Mouse (Mus musculus) limb, embryonic 12.5 days (tissue): ENCODE measurements around the gene B4galt4. TPM values are rescaled to one million over a fixed set of nuclear protein-coding genes. Genes with fewer than 3 reads are reported as not detected.
"Not testable (repeated sequence)": the region's sequence is repeated elsewhere in the genome, so short reads cannot be mapped to it uniquely, and the experiment has no call there.

ENCODE experiments used
- ATAC-seq: fragments of 200-750 bp; cut with Nextera tagmentation; 2 replicates; pipeline ENCODE4 v1.8.0; 2017; ENCODE audit warnings: low read depth, moderate TSS enrichment; ENCODE audit not compliant: insufficient number of reproducible peaks, insufficient read depth, low FRiP score, low TSS enrichment
- H3K27ac ChIP-seq: fragments of 300-500 bp; sonication (generic); 2 replicates; pipeline ENCODE4 v1.5.1; 2016; ENCODE audit warnings: mild to moderate bottlenecking, moderate library complexity
- H3K27me3 ChIP-seq: fragments of 300-500 bp; sonication (generic); 2 replicates; pipeline ENCODE4 v1.6.1; 2016; ENCODE audit warnings: mild to moderate bottlenecking, moderate library complexity
- H3K36me3 ChIP-seq: fragments of 300-500 bp; sonication (generic); 2 replicates; pipeline ENCODE4 v1.6.1; 2016; ENCODE audit warnings: mild to moderate bottlenecking, moderate library complexity
- H3K4me1 ChIP-seq: fragments of 300-500 bp; sonication (generic); replicated peaks from 2 replicates; pipeline ENCODE4 v1.6.1; 2016
- H3K4me2 ChIP-seq: fragments of 300-500 bp; sonication (generic); 2 replicates; pipeline ENCODE4 v1.6.1; 2016; ENCODE audit warnings: mild to moderate bottlenecking, moderate library complexity
- H3K4me3 ChIP-seq: fragments of 300-500 bp; sonication (generic); replicated peaks from 2 replicates; pipeline ENCODE4 v1.5.1; 2016; ENCODE audit warnings: mild to moderate bottlenecking
- H3K9ac ChIP-seq: fragments of 300-500 bp; sonication (generic); replicated peaks from 2 replicates; pipeline ENCODE4 v1.6.1; 2016; ENCODE audit warnings: mild to moderate bottlenecking, moderate library complexity
- H3K9me3 ChIP-seq: fragments of 300-500 bp; sonication (generic); 2 replicates; pipeline ENCODE4 v1.6.1; 2016; ENCODE audit warnings: mild to moderate bottlenecking, moderate library complexity
- WGBS: fragments of 180-500 bp; shearing (Covaris S2); methylation state at CpG from one replicate; pipeline ENCODE4 v1.1.7; 2016; 5-methylcytosine and 5-hydroxymethylcytosine counted together
- polyA plus RNA-seq: library from polyadenylated mRNA; unstranded; fragments of >200 nt; fragmentation: Nextera tagmentation; extraction: Ambion mirVana; gene quantifications from 2 replicates; pipeline ENCODE4 v1.2.1, GENCODE M21; 2016

The B4galt4 gene
- polyA plus RNA-seq, 1 experiment from 2014 or later = 33.3 TPM

- Histone ChIP-seq H3K4me2 (no peak overlapping the region), H3K27ac (no peak overlapping the region), H3K4me3 (no peak overlapping the region), H3K9ac (no peak overlapping the region), H3K36me3 (no peaks in the 10 kb centered on the region), H3K27me3 (no peaks in the 10 kb centered on the region; the same call in 1 of the 2 replicates), H3K9me3 (no peaks in the 10 kb centered on the region), H3K4me1 (peaks cover 15% of the 10 kb centered on the region)
- no peak for ATAC-seq
- 69% methylated on average over 7 of the region's 7 CpGs for WGBS
Observed at GRCm38 (mm10) chr16:38708962-38709520, 33.0 kb upstream of the B4galt4 start.

- Histone ChIP-seq H3K27ac (no peak overlapping the region), H3K4me2 (peak overlapping the region; percentile 81), H3K9ac (no peak overlapping the region), H3K27me3 (no peaks in the 10 kb centered on the region; the same call in 1 of the 2 replicates), H3K36me3 (no peaks in the 10 kb centered on the region), H3K4me3 (no peak overlapping the region; the same call in none of the 2 replicates), H3K9me3 (no peaks in the 10 kb centered on the region), H3K4me1 (peaks cover 16% of the 10 kb centered on the region)
- 45% methylated on average over 4 of the region's 4 CpGs for whole genome bisulfite sequencing
- no peak for ATAC-seq
Observed at GRCm38 (mm10) chr16:38711245-38711644, 30.8 kb upstream of the B4galt4 start.

- 5% methylated on average over 12 of the region's 12 CpGs for WGBS
- Histone ChIP-seq H3K9ac (peak overlapping the region; percentile 84), H3K4me2 (peak overlapping the region; percentile 81), H3K36me3 (no peaks in the 10 kb centered on the region), H3K27me3 (no peaks in the 10 kb centered on the region; the same call in 1 of the 2 replicates), H3K9me3 (no peaks in the 10 kb centered on the region), H3K4me1 (peaks cover 16% of the 10 kb centered on the region), H3K4me3 (peak overlapping the region; percentile 73), H3K27ac (no peak overlapping the region)
- ATAC-seq = no peak; the same call in 1 of the 2 replicates
Observed at GRCm38 (mm10) chr16:38712105-38712504, 30.0 kb upstream of the B4galt4 start.

GRCm38 (mm10) chr16:38712581-38713403, 29.3 kb upstream of the B4galt4 start, which contains the start of gene Arhgap31:
Arhgap31 (minus strand) TSS chr16:38713274.
- H3K9me3 ChIP-seq = no peaks in the 10 kb centered on the region
- H3K9ac ChIP-seq = peak within 1 kb of the TSS; percentile 84
- peak within 1 kb of the TSS; percentile 81 for H3K4me2 ChIP-seq
- H3K36me3 ChIP-seq = no peaks in the 10 kb centered on the region
- peak within 1 kb of the TSS; percentile 73 for H3K4me3 ChIP-seq
- H3K27ac ChIP-seq = peak within 1 kb of the TSS; percentile 92
- peak; percentile 89 for ATAC-seq
- no peaks in the 10 kb centered on the region; the same call in 1 of the 2 replicates for H3K27me3 ChIP-seq
- H3K4me1 ChIP-seq = peaks cover 16% of the 10 kb centered on the region
- WGBS = under 1% methylated on average over 68 of the region's 74 CpGs

GRCm38 (mm10) chr16:38713404-38714258, 28.4 kb upstream of the B4galt4 start:
- Histone ChIP-seq H3K36me3 (no peaks in the 10 kb centered on the region), H3K9me3 (no peaks in the 10 kb centered on the region), H3K4me1 (peaks cover 16% of the 10 kb centered on the region), H3K4me2 (peak overlapping the region; percentile 81), H3K27me3 (no peaks in the 10 kb centered on the region; the same call in 1 of the 2 replicates), H3K27ac (peak overlapping the region; percentile 92), H3K4me3 (peak overlapping the region; percentile 73), H3K9ac (peak overlapping the region; percentile 84)
- ATAC-seq = peak; percentile 17; the same call in 1 of the 2 replicates
- WGBS = 18% methylated on average over 17 of the region's 17 CpGs

- H3K4me1 ChIP-seq = peaks cover 16% of the 10 kb centered on the region
- not testable (repeated sequence) for H3K36me3 ChIP-seq, H3K4me3 ChIP-seq
Observed at GRCm38 (mm10) chr16:38714259-38714526, 27.9 kb upstream of the B4galt4 start.

GRCm38 (mm10) chr16:38721377-38721776, 20.7 kb upstream of the B4galt4 start:
- no peak overlapping the region for H3K4me3 ChIP-seq
- 0 out of 2 replicates have a peak, but pooled peaks cover 3% of the 10 kb centered on the region for H3K4me1 ChIP-seq
- H3K36me3 ChIP-seq = no peaks in the 10 kb centered on the region
- no peak for ATAC-seq
- H3K4me2 ChIP-seq = no peak overlapping the region
- WGBS = 88% methylated on average over 9 of the region's 9 CpGs
- no peak overlapping the region for H3K9ac ChIP-seq
- no peak overlapping the region for H3K27ac ChIP-seq
- H3K9me3 ChIP-seq = no peaks in the 10 kb centered on the region
- H3K27me3 ChIP-seq = no peaks in the 10 kb centered on the region

More at GRCm38 (mm10) chr16:38714259-38714526, 27.9 kb upstream of the B4galt4 start:
- H3K9me3 ChIP-seq, ATAC-seq, H3K9ac ChIP-seq, H3K27me3 ChIP-seq, H3K27ac ChIP-seq: not testable (repeated sequence)
- H3K4me2 ChIP-seq = peak overlapping the region; percentile 81
- 39% methylated on average over 11 of the region's 12 CpGs for WGBS

GRCm38 (mm10) chr16:38724256-38724655, 17.8 kb upstream of the B4galt4 start:
- H3K4me3 ChIP-seq = no peak overlapping the region
- no peaks in the 10 kb centered on the region for H3K27me3 ChIP-seq
- H3K36me3 ChIP-seq = no peaks in the 10 kb centered on the region
- no peak overlapping the region for H3K9ac ChIP-seq
- WGBS = 78% methylated on average over 8 of the region's 8 CpGs
- H3K4me2 ChIP-seq = no peak overlapping the region
- no peak for ATAC-seq
- H3K4me1 ChIP-seq = 0 out of 2 replicates have a peak, but pooled peaks cover 3% of the 10 kb centered on the region
- H3K27ac ChIP-seq = peak overlapping the region; percentile 18; the same call in 1 of the 2 replicates
- no peaks in the 10 kb centered on the region for H3K9me3 ChIP-seq

- no peak overlapping the region for H3K27ac ChIP-seq
- H3K9ac ChIP-seq = no peak overlapping the region
- H3K4me3 ChIP-seq = no peak overlapping the region
- no peak for ATAC-seq
- H3K27me3 ChIP-seq = no peaks in the 10 kb centered on the region
- H3K9me3 ChIP-seq = no peaks in the 10 kb centered on the region
- 0 out of 2 replicates have a peak, but pooled peaks cover 3% of the 10 kb centered on the region for H3K4me1 ChIP-seq
- no peaks in the 10 kb centered on the region for H3K36me3 ChIP-seq
- 73% methylated on average over 13 of the region's 13 CpGs for WGBS
- no peak overlapping the region for H3K4me2 ChIP-seq
Observed at GRCm38 (mm10) chr16:38724974-38725373, 17.1 kb upstream of the B4galt4 start.

GRCm38 (mm10) chr16:38728576-38729132, 13.4 kb upstream of the B4galt4 start:
- WGBS = 92% methylated on average over 15 of the region's 15 CpGs
- Histone ChIP-seq H3K36me3 (no peaks in the 10 kb centered on the region), H3K27ac (no peak overlapping the region), H3K9ac (no peak overlapping the region), H3K4me2 (no peak overlapping the region), H3K4me3 (no peak overlapping the region), H3K4me1 (peaks cover 5% of the 10 kb centered on the region; the same call in 1 of the 2 replicates), H3K27me3 (no peaks in the 10 kb centered on the region), H3K9me3 (no peaks in the 10 kb centered on the region)
- ATAC-seq = no peak
